Mouse (Mus musculus): Measurements from ENCODE around the gene Ddhd1.

GRCm38 (mm10) chr14:45630544-45630943, 27.4 kb downstream of the Ddhd1 start:
- TF ChIP-seq CTCF (IDR thresholded peaks at IDR 0.05; ENCODE audit: insufficient read depth, low read length) (no peak), POLR2A (IDR thresholded peaks at IDR 0.05; ENCODE audit: borderline replicate concordance, extremely low read depth, low read depth, low read length) (no peak)
